Mouse (Mus musculus): ENCODE data around the gene Kcnj4.

Kcnj4 gene

GRCm38 (mm10) chr15:79504707-79505452 lies at the start of gene Kcnj4:
Gene Kcnj4 (minus strand): TSS chr15:79505241.
- no peak for DNase-seq

GRCm38 (mm10) chr15:79552566-79552965 lies 47.5 kb upstream of the Kcnj4 start:
- no peak for DNase-seq

- no peak for DNase-seq
Observed at GRCm38 (mm10) chr15:79548226-79548625, 43.2 kb upstream of the Kcnj4 start.

- no peak for DNase-seq
Observed at GRCm38 (mm10) chr15:79547289-79547820, 42.3 kb upstream of the Kcnj4 start.

- peak; percentile 97 for DNase-seq
Observed at GRCm38 (mm10) chr15:79546410-79547288, 41.6 kb upstream of the Kcnj4 start, which contains the start of gene Ddx17. Gene Ddx17 (minus strand): TSS chr15:79546741.

GRCm38 (mm10) chr15:79545921-79546399 lies 40.9 kb upstream of the Kcnj4 start:
- DNase-seq, result peak; percentile 56

- DNase-seq, result no peak
Observed at GRCm38 (mm10) chr15:79545496-79545895, 40.5 kb upstream of the Kcnj4 start.

- DNase-seq, result no peak
Observed at GRCm38 (mm10) chr15:79543968-79544367, 38.9 kb upstream of the Kcnj4 start.

GRCm38 (mm10) chr15:79533796-79534195 lies 28.8 kb upstream of the Kcnj4 start:
- no peak for DNase-seq

GRCm38 (mm10) chr15:79529935-79530334 lies 24.9 kb upstream of the Kcnj4 start:
- DNase-seq, result no peak

- DNase-seq, result no peak
Observed at GRCm38 (mm10) chr15:79527991-79528639, 23.1 kb upstream of the Kcnj4 start.

- no peak for DNase-seq
Observed at GRCm38 (mm10) chr15:79527192-79527591, 22.2 kb upstream of the Kcnj4 start.

- DNase-seq, result no peak
Observed at GRCm38 (mm10) chr15:79525979-79526768, 21.1 kb upstream of the Kcnj4 start.

- no peak for DNase-seq
Observed at GRCm38 (mm10) chr15:79525564-79525963, 20.5 kb upstream of the Kcnj4 start.

GRCm38 (mm10) chr15:79519400-79520220 lies 14.6 kb upstream of the Kcnj4 start:
- DNase-seq, result no peak

- no peak for DNase-seq
Observed at GRCm38 (mm10) chr15:79518571-79518970, 13.5 kb upstream of the Kcnj4 start.

- no peak for DNase-seq
Observed at GRCm38 (mm10) chr15:79517710-79518109, 12.7 kb upstream of the Kcnj4 start.

GRCm38 (mm10) chr15:79516171-79517096 lies 11.4 kb upstream of the Kcnj4 start, which contains the start of gene Kdelr3:
Gene Kdelr3 (plus strand): TSS chr15:79516411.
- no peak for DNase-seq

- no peak for DNase-seq
Observed at GRCm38 (mm10) chr15:79513940-79514339, 8.9 kb upstream of the Kcnj4 start.
